Mouse (Mus musculus) lung, postnatal 25 days (tissue): ENCODE results near the gene St6galnac5.

Source experiments
- DNase-seq: peaks from one replicate; pipeline ENCODE4 v3.0.0; 2022; ENCODE audit warnings: low spot score

St6galnac5 gene

DNA sequence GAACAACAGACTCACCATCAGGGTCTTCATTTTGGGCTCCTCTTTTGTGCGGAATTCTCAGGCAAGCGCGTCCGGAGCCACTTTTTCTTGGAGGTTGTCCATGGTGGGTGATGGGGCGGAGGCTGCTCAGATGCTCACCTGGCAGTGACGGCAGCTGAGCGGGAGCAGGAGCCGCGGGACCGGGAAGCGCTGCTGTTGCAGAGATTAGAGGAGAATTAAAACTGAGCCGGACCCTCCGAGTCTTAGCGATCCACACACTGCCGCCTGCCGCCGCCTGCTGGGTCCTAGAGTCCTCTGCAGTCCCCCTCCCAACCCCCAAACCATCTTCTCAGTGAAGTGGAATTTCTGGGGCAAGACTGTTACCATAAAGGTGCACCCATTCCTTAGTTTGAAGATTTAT is at the start of gene St6galnac5:
TSS of gene St6galnac5 (minus strand) at position 259 of the 400 bp plus-strand sequence.
- DNase-seq = no peak

- DNase-seq = no peak
These were observed 48.7 kb upstream of the St6galnac5 start for GRCm38 (mm10) chr3:153030756-153031155.

DNA sequence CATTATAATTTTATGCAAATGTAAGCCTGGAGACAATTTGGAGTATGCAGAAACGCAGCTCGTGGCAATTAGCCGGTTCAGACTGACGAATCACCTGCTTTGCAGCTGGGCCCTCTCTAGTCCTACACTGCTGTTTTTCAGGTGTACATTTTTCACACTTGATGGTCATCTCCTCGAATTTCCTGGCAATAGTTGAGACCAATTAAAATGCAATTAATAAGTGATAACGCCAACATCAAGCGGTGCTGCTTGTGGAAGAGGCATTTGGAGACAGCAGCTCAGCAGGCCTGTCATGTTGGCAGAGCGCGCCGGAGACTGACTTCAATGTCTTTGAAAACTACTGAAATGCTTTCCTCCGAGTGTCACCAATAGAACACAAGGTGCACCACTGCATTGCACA is 42.0 kb upstream of the St6galnac5 start:
- no peak for DNase-seq

DNA sequence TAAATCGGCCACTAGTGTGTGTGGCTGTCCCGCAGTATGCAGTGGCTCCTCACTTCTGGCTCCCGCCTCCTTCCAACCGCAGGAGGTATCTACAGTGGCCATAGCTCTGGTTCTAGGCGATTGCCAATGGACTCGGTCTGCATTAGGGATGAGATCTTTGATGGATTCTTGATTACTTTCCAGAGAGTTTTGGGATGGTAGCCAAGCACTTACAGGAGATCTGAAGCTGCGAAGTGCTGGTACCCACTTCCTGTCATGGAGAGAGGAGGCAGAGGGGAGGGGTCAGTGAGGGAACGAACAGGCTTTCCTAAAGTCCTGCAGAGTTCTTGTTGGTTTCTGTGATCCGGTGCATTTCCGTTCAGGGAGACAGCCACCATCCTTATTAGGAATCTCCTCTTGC is 36.0 kb upstream of the St6galnac5 start:
- DNase-seq = no peak

DNA sequence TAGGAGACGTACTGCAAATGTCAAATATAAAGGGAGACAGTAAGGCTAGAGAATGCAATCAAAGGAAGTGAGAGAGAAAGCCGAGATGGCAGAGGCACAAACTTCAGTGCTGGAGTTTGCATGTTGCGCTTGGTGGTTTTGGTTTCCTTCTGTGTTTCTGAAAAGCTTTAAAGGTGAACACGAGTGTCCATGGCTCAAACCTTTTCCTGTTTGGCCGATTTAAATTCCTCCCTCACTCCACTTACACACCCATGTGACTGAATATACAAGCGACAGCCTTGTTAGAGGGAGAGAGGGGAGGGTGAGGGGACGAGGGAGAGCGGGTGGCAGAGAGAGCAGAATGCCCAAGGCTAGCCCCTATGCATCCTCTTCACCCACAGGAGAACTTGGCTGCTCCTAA is 34.3 kb upstream of the St6galnac5 start:
- no peak for DNase-seq

DNA sequence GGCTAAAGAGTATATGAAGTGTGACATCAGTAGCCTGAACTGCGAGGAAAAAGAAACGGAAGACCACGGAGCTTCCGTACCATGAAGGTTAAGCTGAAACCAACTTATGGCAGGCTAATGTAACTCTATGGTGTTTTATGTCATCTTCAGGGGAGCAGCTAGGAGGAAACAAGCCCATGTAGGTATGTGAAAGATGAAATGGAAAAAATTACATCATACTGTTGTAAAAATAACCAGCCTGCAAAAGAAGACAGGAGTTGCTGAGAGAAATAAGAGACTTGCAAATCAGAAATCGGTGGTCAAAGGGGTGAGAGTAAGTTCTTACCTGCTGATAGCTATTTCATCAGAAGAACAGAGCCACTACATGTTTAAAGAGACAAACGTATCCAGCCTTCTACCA is 24.8 kb upstream of the St6galnac5 start:
- DNase-seq = no peak

GRCm38 (mm10) chr3:152998901-152999300 is 16.9 kb upstream of the St6galnac5 start:
- no peak for DNase-seq

- DNase-seq = peak; percentile 8
These were observed 16.1 kb upstream of the St6galnac5 start for GRCm38 (mm10) chr3:152998106-152998505.

DNA sequence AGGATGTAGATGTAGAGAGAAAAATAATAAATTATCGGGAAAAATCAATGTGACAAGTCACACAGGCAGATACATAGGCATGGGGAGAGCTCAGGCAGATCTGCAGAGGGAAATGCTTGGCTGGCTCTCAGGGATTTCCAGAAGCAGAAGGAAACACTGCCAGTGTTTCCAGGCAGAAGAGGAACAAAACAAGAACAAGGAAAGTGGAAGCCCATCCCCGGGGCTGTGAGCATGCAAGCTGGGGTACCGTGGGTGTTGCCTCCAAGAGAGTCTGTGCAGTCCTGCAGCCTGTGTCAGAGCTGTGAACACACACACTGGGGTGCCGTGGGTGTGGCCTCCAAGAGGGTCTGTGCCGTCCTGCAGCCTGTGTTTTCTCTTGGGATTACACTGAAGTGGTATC is 11.6 kb upstream of the St6galnac5 start:
- DNase-seq = no peak

- DNase-seq = no peak
These were observed 8.7 kb upstream of the St6galnac5 start for GRCm38 (mm10) chr3:152990787-152991186.

- no peak for DNase-seq
These were observed 770 bp downstream of the St6galnac5 start for GRCm38 (mm10) chr3:152980978-152981974.

DNA sequence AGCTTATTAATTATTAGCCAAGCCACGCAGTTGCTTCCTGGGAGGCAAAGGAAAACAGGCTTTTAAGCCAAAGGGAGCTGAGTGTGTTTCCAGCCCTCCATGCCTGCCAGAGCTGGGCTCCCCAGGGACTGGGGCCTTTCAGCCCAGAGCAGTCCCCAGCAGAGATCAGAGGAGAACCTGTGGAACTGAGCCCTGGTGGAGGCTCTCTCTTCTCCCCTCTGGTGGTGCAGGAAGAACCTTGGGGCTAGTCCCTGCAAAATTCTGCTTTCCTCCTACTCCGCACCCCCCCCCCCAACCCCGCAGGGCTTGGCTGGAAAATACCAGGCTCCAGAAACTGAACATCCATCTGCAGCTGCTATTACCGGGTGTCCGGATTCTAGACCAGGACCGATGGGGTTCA is 1.6 kb downstream of the St6galnac5 start:
- DNase-seq = no peak

DNA sequence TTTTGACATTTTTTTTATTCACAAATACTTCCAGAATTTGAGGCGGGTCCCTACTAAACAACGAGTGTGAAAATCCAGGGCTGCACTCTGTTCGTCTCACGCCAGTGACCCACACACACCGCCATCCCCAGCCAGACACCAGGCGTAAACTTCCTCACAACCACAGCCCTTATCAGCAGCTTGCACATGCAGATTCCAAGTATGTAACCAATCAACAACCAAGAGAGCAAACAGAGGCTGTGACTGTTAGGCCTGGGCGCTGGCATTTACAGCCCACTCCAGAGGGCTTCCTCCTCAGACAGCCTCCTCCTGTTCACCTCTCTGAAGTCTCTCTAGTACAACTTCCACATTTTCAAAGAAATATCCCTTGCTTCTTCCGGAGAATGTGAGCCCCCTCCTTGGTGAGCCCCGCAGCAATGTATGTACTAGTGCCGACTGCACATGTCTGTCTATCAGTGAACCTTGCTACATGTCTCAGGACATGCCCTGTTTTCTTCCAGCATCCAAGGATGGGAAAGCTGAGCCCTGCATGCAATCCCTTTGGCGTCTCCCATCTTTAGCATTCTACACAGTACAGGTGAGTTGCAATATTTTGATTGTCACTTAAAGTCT is 2.5 kb downstream of the St6galnac5 start:
- DNase-seq = peak; percentile 13

DNA sequence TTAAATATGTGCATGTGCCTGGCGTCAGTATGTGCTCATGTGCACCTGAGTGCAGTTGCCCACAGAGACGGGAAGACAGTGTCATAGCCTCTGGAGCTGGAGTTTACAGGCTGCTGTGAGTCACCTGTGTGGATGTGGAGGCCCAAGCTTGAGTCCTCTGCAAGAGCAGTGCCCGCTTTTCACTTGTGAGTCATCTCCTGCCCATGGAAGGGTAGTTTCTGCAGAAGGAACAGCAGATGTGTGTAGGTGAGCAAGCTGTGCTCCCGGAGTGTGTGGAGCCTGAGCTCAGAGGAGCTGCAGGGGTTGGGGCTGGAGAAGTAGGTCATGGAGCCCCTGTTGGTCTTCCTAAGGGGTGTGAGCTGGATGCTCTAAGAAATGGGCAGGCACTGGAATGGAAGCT is 10.7 kb downstream of the St6galnac5 start:
- DNase-seq = no peak

- DNase-seq = no peak
These were observed 12.2 kb downstream of the St6galnac5 start for GRCm38 (mm10) chr3:152969774-152970347.

- peak; percentile 8 for DNase-seq
These were observed 20.1 kb downstream of the St6galnac5 start for GRCm38 (mm10) chr3:152961855-152962376.

DNA sequence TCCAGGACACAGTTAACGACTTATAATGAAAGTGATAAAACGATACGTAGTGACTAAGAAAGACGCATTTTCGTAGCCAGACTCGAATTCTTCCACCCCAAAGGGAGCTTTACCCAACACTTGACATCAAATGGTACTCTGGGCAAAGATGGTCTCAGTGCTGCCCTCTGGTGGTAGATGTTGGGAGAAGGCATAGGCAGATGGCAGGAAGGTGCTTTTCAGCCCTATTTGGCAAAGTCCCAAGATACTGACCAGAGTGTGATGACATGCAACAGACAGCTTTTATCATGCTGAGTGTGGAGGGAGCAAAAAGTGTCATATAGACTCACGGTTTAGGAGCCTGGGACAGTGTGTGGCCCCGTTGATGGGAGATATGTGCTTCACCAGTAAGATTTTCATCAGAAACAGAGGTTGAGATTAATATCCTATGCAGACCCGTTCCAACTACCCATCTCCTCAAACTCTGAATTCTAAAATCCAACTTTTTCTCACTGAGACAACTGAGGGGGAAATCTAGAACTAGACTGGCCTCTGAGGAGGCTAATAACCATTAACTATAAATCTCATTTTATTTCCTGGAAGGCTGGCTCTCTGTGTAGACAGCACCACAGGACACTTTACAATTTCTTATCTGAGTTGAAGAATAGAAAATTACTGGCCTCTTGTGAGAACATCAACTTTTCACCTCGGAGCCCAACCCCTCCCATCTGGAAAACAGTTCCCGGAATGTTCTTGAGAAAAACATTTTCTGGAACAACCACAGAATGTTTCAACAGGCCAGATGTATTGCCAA is 23.5 kb downstream of the St6galnac5 start:
- DNase-seq = peak; percentile 51

GRCm38 (mm10) chr3:152956771-152957170 is 25.3 kb downstream of the St6galnac5 start:
- DNase-seq = no peak

- no peak for DNase-seq
These were observed 26.0 kb downstream of the St6galnac5 start for GRCm38 (mm10) chr3:152956038-152956437.

DNA sequence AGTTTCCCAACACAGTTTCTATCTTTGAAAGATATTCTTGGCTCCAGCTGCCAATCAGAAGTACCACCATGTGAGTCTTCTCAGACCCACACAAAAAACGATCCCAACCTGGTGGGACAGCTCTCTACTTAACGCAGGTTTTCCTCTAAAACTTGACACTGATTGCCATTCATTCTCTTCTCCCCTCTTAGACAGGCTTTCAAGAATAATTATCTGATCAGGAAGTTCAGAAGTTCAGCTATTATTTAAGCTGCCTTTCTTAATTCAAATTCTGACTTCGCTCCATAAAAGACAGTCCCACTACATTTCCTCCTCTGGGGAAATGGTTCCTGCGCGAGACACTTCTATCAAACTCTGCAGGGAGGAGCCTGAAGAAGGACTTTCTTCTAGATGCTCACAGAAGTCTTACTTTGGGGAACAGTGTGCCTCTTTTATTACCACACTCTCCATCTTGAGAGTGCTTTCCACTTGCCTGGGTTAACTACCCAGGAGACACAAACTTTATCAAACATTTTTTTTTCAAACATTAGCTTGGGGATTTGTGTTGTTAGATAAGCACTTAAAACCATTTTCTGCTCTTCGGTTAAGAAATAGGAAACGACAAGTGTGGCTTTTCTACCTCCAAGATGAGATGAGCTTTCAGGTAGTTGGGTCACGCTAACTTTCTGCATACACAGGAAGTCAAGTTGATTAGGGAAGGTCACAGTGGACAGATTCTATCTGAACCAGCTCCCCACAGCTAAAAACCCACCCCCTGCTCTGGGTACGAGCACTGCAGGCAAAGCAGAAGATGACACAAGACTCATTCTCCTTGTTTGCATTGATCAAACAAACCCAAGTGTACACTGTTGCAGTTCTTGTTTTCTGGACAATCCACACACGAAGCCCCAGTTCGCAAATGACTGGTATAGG is 30.2 kb downstream of the St6galnac5 start:
- no peak for DNase-seq

DNA sequence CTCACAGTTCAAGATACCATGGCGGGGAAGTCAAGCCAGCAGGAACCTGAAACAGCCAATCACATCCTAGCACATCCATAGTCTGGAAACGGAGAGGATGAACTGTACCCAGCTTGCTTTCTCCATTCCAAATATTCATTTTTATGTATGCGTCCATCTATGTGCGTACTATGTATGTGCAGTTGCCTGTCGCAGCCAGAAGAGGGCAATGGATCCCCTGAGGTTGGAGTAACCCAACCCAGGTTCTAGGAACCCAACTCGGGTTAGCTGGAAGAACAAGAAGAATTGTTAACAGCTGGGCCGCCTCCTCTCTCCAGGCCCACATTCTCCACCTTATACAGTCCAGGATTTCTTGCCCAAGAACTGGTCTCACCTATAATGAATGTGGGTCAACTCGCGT is 31.1 kb downstream of the St6galnac5 start:
- DNase-seq = no peak
